Mouse (Mus musculus) large intestine, adult 2 months (tissue): ENCODE results near the gene Mybbp1a. TPM values are rescaled to one million over a fixed set of nuclear protein-coding genes. Genes with fewer than 3 reads are reported as not detected.
"Not testable (repeated sequence)": the region's sequence is repeated elsewhere in the genome, so short reads cannot be mapped to it uniquely, and the experiment has no call there.

Experiments used
- DNase-seq: peaks from one replicate; pipeline ENCODE4 v3.0.0-alpha.2; 2012; ENCODE audit warnings: low read depth, low spot score
- WGBS: fragments of 180-500 bp; shearing (Covaris S2); methylation state at CpG from one replicate; pipeline ENCODE4 v1.1.7; 2018; 5-methylcytosine and 5-hydroxymethylcytosine counted together
- polyA plus RNA-seq: library from polyadenylated mRNA; depleted of rRNA; stranded (reverse); fragments of >200 nt; gene quantifications from 2 replicates; pipeline ENCODE4 v1.2.3, GENCODE M21; 2012

Gene Mybbp1a
- polyA plus RNA-seq, 1 experiment = 34.1 TPM

GRCm38 (mm10) chr11:72436271-72436670 is 4.9 kb upstream of the Mybbp1a start:
- WGBS = 28% methylated on average over 5 of the region's 5 CpGs
- no peak for DNase-seq

GRCm38 (mm10) chr11:72436756-72437650 is 4.2 kb upstream of the Mybbp1a start:
- no peak for DNase-seq
- WGBS = 85% methylated on average over 16 of the region's 16 CpGs

- 24% methylated on average over 4 of the region's 4 CpGs for WGBS
- DNase-seq = no peak
Measured at GRCm38 (mm10) chr11:72438411-72438810, 2.7 kb upstream of the Mybbp1a start.

- 18% methylated on average over 6 of the region's 6 CpGs for WGBS
Measured at GRCm38 (mm10) chr11:72440597-72440964, 574 bp upstream of the Mybbp1a start.

GRCm38 (mm10) chr11:72446311-72447105 is 5.4 kb downstream of the Mybbp1a start:
- DNase-seq = no peak

More at GRCm38 (mm10) chr11:72440597-72440964, 574 bp upstream of the Mybbp1a start:
- DNase-seq = not testable (repeated sequence)

GRCm38 (mm10) chr11:72447475-72447874 is 6.3 kb downstream of the Mybbp1a start:
- 78% methylated on average over 8 of the region's 8 CpGs for WGBS
- no peak for DNase-seq

More at GRCm38 (mm10) chr11:72446311-72447105, 5.4 kb downstream of the Mybbp1a start:
- 80% methylated on average over 6 of the region's 6 CpGs for WGBS

GRCm38 (mm10) chr11:72452140-72452665 is 11.0 kb downstream of the Mybbp1a start:
- 89% methylated on average over 3 of the region's 3 CpGs for WGBS
- DNase-seq = no peak

GRCm38 (mm10) chr11:72453105-72453953 is 12.2 kb downstream of the Mybbp1a start:
- DNase-seq = no peak
- WGBS = 68% methylated on average over 15 of the region's 15 CpGs

- DNase-seq = no peak
- 67% methylated on average over 5 of the region's 5 CpGs for WGBS
Measured at GRCm38 (mm10) chr11:72455694-72456093, 14.5 kb downstream of the Mybbp1a start.

- DNase-seq = no peak
- 72% methylated on average over 12 of the region's 12 CpGs for WGBS
Measured at GRCm38 (mm10) chr11:72457995-72458496, 16.9 kb downstream of the Mybbp1a start.

- DNase-seq = no peak
- 81% methylated on average over 3 of the region's 3 CpGs for WGBS
Measured at GRCm38 (mm10) chr11:72458502-72458901, 17.3 kb downstream of the Mybbp1a start.

GRCm38 (mm10) chr11:72461500-72461981 is 20.4 kb downstream of the Mybbp1a start:
- no peak for DNase-seq
- 29% methylated on average over 5 of the region's 5 CpGs for WGBS

- 63% methylated on average over 3 of the region's 3 CpGs for WGBS
- no peak for DNase-seq
Measured at GRCm38 (mm10) chr11:72464821-72465220, 23.7 kb downstream of the Mybbp1a start.

- 33% methylated on average over 11 of the region's 11 CpGs for WGBS
- DNase-seq = no peak
Measured at GRCm38 (mm10) chr11:72465978-72466693, 25.0 kb downstream of the Mybbp1a start.

GRCm38 (mm10) chr11:72466694-72467507 is 25.7 kb downstream of the Mybbp1a start:
- DNase-seq = no peak
- WGBS = 4% methylated on average over 11 of the region's 11 CpGs

GRCm38 (mm10) chr11:72468525-72468924 is 27.4 kb downstream of the Mybbp1a start:
- no peak for DNase-seq
- 60% methylated on average over 5 of the region's 5 CpGs for WGBS

- no peak for DNase-seq
- 17% methylated on average over 5 of the region's 5 CpGs for WGBS
Measured at GRCm38 (mm10) chr11:72469217-72469616, 28.1 kb downstream of the Mybbp1a start.

- WGBS = 65% methylated on average over 4 of the region's 4 CpGs
- DNase-seq = no peak
Measured at GRCm38 (mm10) chr11:72470004-72470403, 28.8 kb downstream of the Mybbp1a start.
